ENCODE assay signal across 7 mouse cellular contexts in the genomic region with DNA sequence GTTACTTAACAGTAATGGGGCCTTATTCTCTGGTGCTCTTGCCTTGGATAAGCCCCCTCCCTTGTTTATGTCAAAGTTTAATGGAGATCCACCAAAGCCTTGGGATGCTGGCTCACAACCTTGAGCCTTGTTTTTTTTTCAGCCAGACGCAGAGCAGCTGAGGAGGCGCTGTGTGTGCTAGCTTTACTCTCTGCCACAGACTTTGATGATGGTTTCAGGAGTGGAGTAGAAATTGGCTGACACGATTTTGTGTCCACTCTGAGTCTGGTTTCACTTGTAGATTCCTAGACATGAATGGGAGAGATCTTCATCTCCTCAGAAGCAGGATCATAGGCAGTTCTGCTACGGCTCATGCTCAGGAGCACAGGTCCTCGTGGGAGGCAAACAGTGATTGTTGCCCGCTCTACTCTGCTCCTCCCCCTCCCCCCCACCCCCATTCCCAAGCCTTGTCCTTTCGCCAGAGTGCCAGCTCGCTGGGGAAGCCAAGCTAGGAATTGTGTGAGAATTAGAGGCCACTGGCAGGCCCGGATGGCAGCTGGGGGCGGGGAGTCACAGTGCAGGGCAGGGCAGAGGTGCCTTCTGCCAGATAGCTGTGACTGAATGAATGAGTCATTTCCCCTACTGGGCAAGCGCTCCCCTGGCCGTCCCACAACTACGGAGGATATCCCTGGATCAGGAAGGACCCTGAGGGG. TPM values are rescaled to one million over a fixed set of nuclear protein-coding genes. Genes with fewer than 3 reads are reported as not detected.
DNase-seq lines count a peak whose midpoint lies in the region; ATAC-seq and TF ChIP-seq lines count a peak whose summit lies in the region.

No protein-coding gene starts in this region.

- WGBS in hindbrain, embryonic 16.5 days = 3% methylated on average over 13 of the region's 13 CpGs
- 6% methylated on average over 13 of the region's 13 CpGs for WGBS in liver, embryonic 13.5 days (ENCODE audit: insufficient replicate concordance)

- DNase-seq in ZHBTc4 (ENCODE audit: low read depth, low spot score) = peak; percentile 77
- peak; percentile 27 for DNase-seq in cerebellum, adult 9-11 months
- peak; percentile 37 for DNase-seq in gastrocnemius, postnatal 10 days
- no peak for DNase-seq in liver, embryonic 13.5 days
- DNase-seq in c-Kit-positive CD71-positive TER-119-positive erythroid progenitor cells, embryonic 14.5 days (ENCODE audit: low spot score) = no peak

- peak; percentile 75 for ATAC-seq in hindbrain, embryonic 16.5 days
- peak; percentile 74 for ATAC-seq in liver, embryonic 13.5 days (ENCODE audit: low read depth)

- H3K27me3 ChIP-seq in hindbrain, embryonic 16.5 days (replicated peaks; ENCODE audit: control insufficient read depth, insufficient read depth, low read length) = peaks cover 14% of the 10 kb centered on the region
- H3K27me3 ChIP-seq in liver, embryonic 13.5 days = peaks cover 58% of the 10 kb centered on the region
- peaks cover 4% of the 10 kb centered on the region for H3K27me3 ChIP-seq in myocyte (ENCODE audit: control insufficient read depth, insufficient read depth, insufficient read length)

- H3K4me1 ChIP-seq in hindbrain, embryonic 16.5 days (ENCODE audit: control insufficient read depth, insufficient read depth, low read depth, low read length) = peaks cover 21% of the 10 kb centered on the region
- peaks cover 28% of the 10 kb centered on the region for H3K4me1 ChIP-seq in liver, embryonic 13.5 days (replicated peaks)

- H3K4me3 ChIP-seq in hindbrain, embryonic 16.5 days (ENCODE audit: low read length) = peak overlapping the region; percentile 43
- peak overlapping the region; percentile 47 for H3K4me3 ChIP-seq in liver, embryonic 13.5 days (replicated peaks)
- peak overlapping the region; percentile 32 for H3K4me3 ChIP-seq in myocyte

- H3K79me2 ChIP-seq in myocyte (ENCODE audit: control insufficient read depth, insufficient read depth) = no peaks in the 10 kb centered on the region

- no peak for TF ChIP-seq POLR2A in myocyte (IDR thresholded peaks at IDR 0.05; ENCODE audit: insufficient read length, low read depth)

- no peak overlapping the region for H3K27ac ChIP-seq in hindbrain, embryonic 16.5 days (ENCODE audit: low read depth, low read length)
- no peak overlapping the region for H3K27ac ChIP-seq in liver, embryonic 13.5 days

- no peak overlapping the region for H3ac ChIP-seq in myocyte (ENCODE audit: control insufficient read depth, insufficient read length)

- H3K9me3 ChIP-seq in hindbrain, embryonic 16.5 days (ENCODE audit: control insufficient read depth, low read length) = no peaks in the 10 kb centered on the region
- H3K9me3 ChIP-seq in liver, embryonic 13.5 days (replicated peaks) = no peaks in the 10 kb centered on the region

- H3K9ac ChIP-seq in hindbrain, embryonic 16.5 days (ENCODE audit: low read depth, low read length) = peak overlapping the region; percentile 23; the same call in 1 of the 2 replicates
- no peak overlapping the region for H3K9ac ChIP-seq in liver, embryonic 13.5 days

- H3K4me2 ChIP-seq in hindbrain, embryonic 16.5 days (ENCODE audit: low read length) = peak overlapping the region; percentile 90
- peak overlapping the region; percentile 70 for H3K4me2 ChIP-seq in liver, embryonic 13.5 days
- peak overlapping the region; percentile 99 for H3K4me2 ChIP-seq in myocyte (ENCODE audit: low read depth)

- H3K36me3 ChIP-seq in hindbrain, embryonic 16.5 days (ENCODE audit: control insufficient read depth, insufficient read depth, low read length) = no peaks in the 10 kb centered on the region
- no peaks in the 10 kb centered on the region for H3K36me3 ChIP-seq in liver, embryonic 13.5 days
- no peaks in the 10 kb centered on the region for H3K36me3 ChIP-seq in myocyte (ENCODE audit: control insufficient read depth, insufficient read depth)

TF ChIP-seq in myocyte, 11 proteins besides CTCF, POLR2A, EP300 and RAD21:
- TF ChIP-seq MYOG (IDR thresholded peaks at IDR 0.05; ENCODE audit: control insufficient read depth in 1 of 3, insufficient read depth in 1 of 3, insufficient read length in 2 of 3, low read depth in 2 of 3) (peak in 1 of 3 experiments; percentile 47), MYOD1 (IDR thresholded peaks at IDR 0.05; ENCODE audit: control insufficient read depth in 1 of 3, insufficient read length in 2 of 3, low read depth in 2 of 3) (peak in 2 of 3 experiments; percentile 9 to 56), MAX (IDR thresholded peaks at IDR 0.05; ENCODE audit: low read depth) (no peak)

RNA-seq across cellular contexts. Expression of a gene that starts 0.4 kb away (rescaled TPM):
- total RNA-seq in gastrocnemius, postnatal 10 days (2021) = 1 to 10 TPM; 1.4 to 2.6 TPM
- 4.4 and 6.3 TPM in 2 replicates for polyA plus RNA-seq in hindbrain, embryonic 16.5 days (2015; fragmentation: Nextera tagmentation; extraction: Ambion mirVana)
- polyA plus RNA-seq in liver, embryonic 13.5 days (2015; fragmentation: Nextera tagmentation; extraction: Ambion mirVana) = 1.4 and 1.9 TPM in 2 replicates
- 10.1 TPM for polyA plus RNA-seq in myocyte (2012; fragmentation: generic; extraction: Trizol)

Comparison
In these comparisons a context has a peak if more than half of its experiments do, and no peak if none do; other contexts are left out.
1. DNase-seq: peak in ZHBTc4 (single experiment), cerebellum, adult 9-11 months (single experiment) and gastrocnemius, postnatal 10 days (single experiment); none in liver, embryonic 13.5 days (single experiment) and c-Kit-positive CD71-positive TER-119-positive erythroid progenitor cells, embryonic 14.5 days (single experiment).
2. Peak in every context shown above with its lines, with median percentiles within 50 percentile points of each other: H3K4me2 ChIP-seq and H3K4me3 ChIP-seq.